Mouse (Mus musculus): Measurements from ENCODE around the gene Dqx1.

DNA sequence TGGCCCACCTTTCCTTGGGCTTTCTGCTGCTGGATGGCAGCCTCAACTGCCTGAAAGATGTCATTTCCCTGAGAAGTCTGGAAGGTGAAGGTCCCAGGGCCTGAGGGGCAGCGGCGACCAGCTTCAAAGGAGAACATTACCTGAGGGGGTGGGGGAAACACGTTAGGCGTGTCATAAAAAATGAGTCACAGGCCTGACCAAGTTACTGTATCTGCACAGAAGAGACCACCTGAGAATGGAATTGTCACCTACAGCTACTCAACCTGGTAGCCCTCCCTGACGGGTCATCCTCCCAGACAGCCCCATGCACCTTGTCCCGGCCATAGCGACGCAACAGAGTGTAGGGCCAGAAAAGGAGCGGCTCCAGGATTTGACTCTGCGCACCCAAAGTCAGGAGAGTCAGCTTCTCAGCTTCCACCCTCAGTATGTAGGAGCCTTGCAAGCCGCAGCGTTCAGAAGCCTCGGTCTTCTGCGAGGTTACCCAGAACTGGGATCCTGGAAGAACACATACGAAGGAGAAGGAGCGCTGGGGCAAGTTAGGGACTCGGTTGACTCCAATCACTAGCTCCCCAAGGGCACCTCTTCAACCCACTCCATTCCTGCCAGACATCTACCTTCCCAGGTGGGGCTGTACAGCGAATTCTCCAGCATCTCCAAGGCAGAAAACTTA lies 25.6 kb upstream of the Dqx1 start:
- TF ChIP-seq CTCF (IDR thresholded peaks at IDR 0.05; ENCODE audit: control insufficient read depth, insufficient read depth, insufficient replicate concordance, low read depth, low read length) (no peak), POLR2A (IDR thresholded peaks at IDR 0.05; ENCODE audit: control insufficient read depth, low read depth, low read length) (no peak)
